Mouse (Mus musculus) MEL (cell line): ENCODE measurements at regions not wholly inside any gene's neighbourhood (a gene's known extent, or its start where the extent isn't known, plus 50 kb on each side); places are given as distances from the start of the nearest gene placed in this dataset.
"Not testable (repeated sequence)": the region's sequence is repeated elsewhere in the genome, so short reads cannot be mapped to it uniquely, and the experiment has no call there.

Source experiments
- BHLHE40 ChIP-seq: IDR thresholded peaks from 2 replicates; pipeline ENCODE4 v1.6.1; 2012; ENCODE audit warnings: low read depth, mild to moderate bottlenecking, inconsistent platforms, low read length, improper control_type of control experiment, borderline replicate concordance
- CHD2 ChIP-seq: IDR thresholded peaks from 2 replicates; pipeline ENCODE4 v1.6.1; 2011; ENCODE audit warnings: low read length, improper control_type of control experiment
- CTCF ChIP-seq, 3 experiments: IDR thresholded peaks in 2 of 3; conservative IDR thresholded peaks in 1 of 3; 2 replicates each; pipeline ENCODE4 v1.5.1; 2011 to 2012; ENCODE audit warnings: low read length in 3 of 3, low read depth in 2 of 3, mild to moderate bottlenecking in 2 of 3, improper control_type of control experiment in 1 of 3, inconsistent platforms in 1 of 3, mixed read lengths in 1 of 3, moderate library complexity in 1 of 3; ENCODE audit not compliant: control insufficient read depth in 1 of 3, insufficient read depth in 1 of 3, poor library complexity in 1 of 3, severe bottlenecking in 1 of 3
- E2F4 ChIP-seq: IDR thresholded peaks from 2 replicates; pipeline ENCODE4 v1.6.1; 2011; ENCODE audit warnings: low read depth, low read length, improper control_type of control experiment, borderline replicate concordance
- ELF1 ChIP-seq: IDR thresholded peaks from 2 replicates; pipeline ENCODE4 v1.6.1; 2014; ENCODE audit warnings: low read depth, mild to moderate bottlenecking, inconsistent platforms, low read length, improper control_type of control experiment, moderate library complexity
- EP300 ChIP-seq, 2 experiments: IDR thresholded peaks; 2 replicates each; pipeline ENCODE4 v1.6.1; 2011; ENCODE audit warnings: improper control_type of control experiment in 2 of 2, low read length in 2 of 2, low read depth in 1 of 2, mild to moderate bottlenecking in 1 of 2
- GATA1 ChIP-seq: IDR thresholded peaks from 2 replicates; pipeline ENCODE4 v1.6.1; 2011; ENCODE audit warnings: low read depth, low read length, improper control_type of control experiment
- MAFK ChIP-seq: IDR thresholded peaks from 2 replicates; pipeline ENCODE4 v1.6.1; 2011; ENCODE audit warnings: low read depth, mild to moderate bottlenecking, low read length, improper control_type of control experiment, borderline replicate concordance
- MXI1 ChIP-seq: IDR thresholded peaks from 2 replicates; pipeline ENCODE4 v1.6.1; 2011; ENCODE audit warnings: mild to moderate bottlenecking, low read depth, low read length, improper control_type of control experiment
- POLR2A ChIP-seq, 2 experiments: IDR thresholded peaks; 2 replicates each; pipeline ENCODE4 v1.6.1; 2011 to 2012; ENCODE audit warnings: low read length in 2 of 2, mild to moderate bottlenecking in 2 of 2, control low read depth in 1 of 2, improper control_type of control experiment in 1 of 2, low read depth in 1 of 2, moderate library complexity in 1 of 2; ENCODE audit not compliant: control insufficient read depth in 1 of 2, insufficient read depth in 1 of 2, poor library complexity in 1 of 2
- POLR2AphosphoS2 ChIP-seq: IDR thresholded peaks from 2 replicates; pipeline ENCODE4 v1.6.1; 2011; ENCODE audit warnings: low read length, improper control_type of control experiment
- RAD21 ChIP-seq: IDR thresholded peaks from 2 replicates; pipeline ENCODE4 v1.6.1; 2011; ENCODE audit warnings: mild to moderate bottlenecking, low read depth, low read length, improper control_type of control experiment
- USF1 ChIP-seq: IDR thresholded peaks from 2 replicates; pipeline ENCODE4 v1.6.1; 2014; ENCODE audit warnings: low read depth, mild to moderate bottlenecking, inconsistent platforms, low read length, improper control_type of control experiment, moderate library complexity

DNA sequence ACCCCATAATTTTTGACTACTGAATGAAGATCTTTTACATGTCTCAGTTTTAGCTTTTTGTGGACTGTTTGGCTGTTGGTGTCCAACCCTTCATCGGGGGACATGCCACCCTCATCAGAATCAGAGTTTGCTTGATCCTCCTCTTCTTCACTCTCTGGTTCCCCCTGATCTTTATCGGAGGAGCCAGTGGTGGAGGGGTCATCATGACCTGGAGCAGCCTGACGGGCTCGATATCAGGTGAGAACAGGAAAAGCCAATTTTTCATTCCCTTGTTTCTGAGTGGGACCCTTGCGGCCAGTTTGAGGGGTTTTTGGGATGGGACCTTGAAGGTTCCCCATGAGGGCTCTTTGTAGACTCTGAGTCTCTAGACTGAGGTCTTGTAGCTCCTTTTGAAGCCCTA lies 66.0 kb upstream of the Zfp709 start:
- not testable (repeated sequence) for TF ChIP-seq MXI1; CTCF (IDR thresholded peaks at IDR 0.05 in 2 of 3, conservative IDR thresholded peaks at IDR 0.05 in 1 of 3; ENCODE audit: control insufficient read depth in 1 of 3, insufficient read depth in 1 of 3, low read depth in 2 of 3, low read length in 3 of 3, poor library complexity in 1 of 3, severe bottlenecking in 1 of 3); EP300 (IDR thresholded peaks at IDR 0.05; ENCODE audit: low read depth in 1 of 2, low read length in 2 of 2); POLR2A (IDR thresholded peaks at IDR 0.05; ENCODE audit: control insufficient read depth in 1 of 2, insufficient read depth in 1 of 2, low read depth in 1 of 2, low read length in 2 of 2, poor library complexity in 1 of 2); CHD2; E2F4; BHLHE40; ELF1; USF1; RAD21; MAFK; GATA1; POLR2AphosphoS2
